Comparison of ENCODE assay signal across 8 mouse cellular contexts in genomic region chr7:63752081-63752480, GRCm38 (mm10).
DNase-seq lines count a peak whose midpoint lies in the region; ATAC-seq and TF ChIP-seq lines count a peak whose summit lies in the region.

No protein-coding gene starts in this region.

- no peak overlapping the region for H3K4me2 ChIP-seq in intestine, embryonic 14.5 days (ENCODE audit: low read length)
- H3K4me2 ChIP-seq in intestine, embryonic 16.5 days (ENCODE audit: low read depth, low read length), result no peak overlapping the region
- no peak overlapping the region for H3K4me2 ChIP-seq in limb, embryonic 14.5 days (replicated peaks; ENCODE audit: low read depth, low read length, severe bottlenecking)

- peaks cover 34% of the 10 kb centered on the region for H3K27me3 ChIP-seq in intestine, embryonic 14.5 days (replicated peaks; ENCODE audit: control insufficient read depth, insufficient read depth, low read length)
- peaks cover 33% of the 10 kb centered on the region for H3K27me3 ChIP-seq in intestine, embryonic 16.5 days (replicated peaks; ENCODE audit: control insufficient read depth, insufficient read depth, low read length)
- H3K27me3 ChIP-seq in C2C12 (ENCODE audit: control insufficient read depth, insufficient read depth, insufficient read length), result peaks cover 4% of the 10 kb centered on the region
- H3K27me3 ChIP-seq in limb, embryonic 14.5 days (ENCODE audit: control insufficient read depth, insufficient read depth, low read length), result peaks cover 37% of the 10 kb centered on the region

- DNase-seq in intestine, embryonic 14.5 days (ENCODE audit: low spot score), result peak; percentile 64
- peak; percentile 26 for DNase-seq in Muller cell, postnatal 12 days (ENCODE audit: inconsistent ontology term)
- peak; percentile 65 for DNase-seq in embryo, embryonic 10 days (ENCODE audit: low spot score)
- DNase-seq in limb, embryonic 14.5 days (ENCODE audit: low spot score), result peak; percentile 39
- peak; percentile 29 for DNase-seq in spleen, adult 12 weeks (ENCODE audit: low spot score)
- DNase-seq in layer of hippocampus, adult 9-11 months, result no peak

- no peak for ATAC-seq in intestine, embryonic 14.5 days (replicated peaks; ENCODE audit: low FRiP score, low TSS enrichment, low read depth)
- ATAC-seq in intestine, embryonic 16.5 days, result no peak
- no peak for ATAC-seq in limb, embryonic 14.5 days (ENCODE audit: low FRiP score, low read depth)

- no peaks in the 10 kb centered on the region for H3K79me2 ChIP-seq in C2C12 (ENCODE audit: control insufficient read depth, insufficient read depth)

- 57% methylated on average over 4 of the region's 4 CpGs for WGBS in intestine, embryonic 14.5 days
- 42% methylated on average over 4 of the region's 4 CpGs for WGBS in intestine, embryonic 16.5 days
- 53% methylated on average over 4 of the region's 4 CpGs for WGBS in limb, embryonic 14.5 days

- no peaks in the 10 kb centered on the region for H3K79me3 ChIP-seq in C2C12 (ENCODE audit: low read depth)

- H3K4me3 ChIP-seq in intestine, embryonic 14.5 days (ENCODE audit: low read depth, low read length), result no peak overlapping the region
- no peak overlapping the region for H3K4me3 ChIP-seq in intestine, embryonic 16.5 days (ENCODE audit: low read length)
- no peak overlapping the region for H3K4me3 ChIP-seq in C2C12 (ENCODE audit: insufficient read depth, poor library complexity, severe bottlenecking)
- H3K4me3 ChIP-seq in limb, embryonic 14.5 days (replicated peaks; ENCODE audit: low read length), result no peak overlapping the region

- H3ac ChIP-seq in C2C12 (ENCODE audit: control insufficient read depth, insufficient read length, low read depth), result no peak overlapping the region

- no peak overlapping the region for H3K9ac ChIP-seq in intestine, embryonic 14.5 days (ENCODE audit: low read length)
- H3K9ac ChIP-seq in intestine, embryonic 16.5 days (ENCODE audit: low read depth, low read length), result no peak overlapping the region
- no peak overlapping the region for H3K9ac ChIP-seq in limb, embryonic 14.5 days (ENCODE audit: low read depth, low read length, severe bottlenecking)

- no peak overlapping the region for H3K27ac ChIP-seq in intestine, embryonic 14.5 days (ENCODE audit: low read depth)
- no peak overlapping the region for H3K27ac ChIP-seq in intestine, embryonic 16.5 days (ENCODE audit: low read length)
- no peak overlapping the region for H3K27ac ChIP-seq in limb, embryonic 14.5 days (replicated peaks; ENCODE audit: low read depth, low read length)

- H3K36me3 ChIP-seq in intestine, embryonic 14.5 days (ENCODE audit: control insufficient read depth, insufficient read depth, low read length), result no peaks in the 10 kb centered on the region
- no peaks in the 10 kb centered on the region for H3K36me3 ChIP-seq in intestine, embryonic 16.5 days (ENCODE audit: control insufficient read depth, insufficient read depth, low read length)
- no peaks in the 10 kb centered on the region for H3K36me3 ChIP-seq in C2C12 (ENCODE audit: control insufficient read depth, insufficient read depth)
- H3K36me3 ChIP-seq in limb, embryonic 14.5 days (ENCODE audit: control insufficient read depth, insufficient read depth, low read length), result no peaks in the 10 kb centered on the region

- peak; percentile 29 for TF ChIP-seq CTCF in C2C12 (IDR thresholded peaks at IDR 0.05; ENCODE audit: control insufficient read depth, insufficient read depth, insufficient read length)

- peaks cover 5% of the 10 kb centered on the region for H3K4me1 ChIP-seq in intestine, embryonic 14.5 days (replicated peaks; ENCODE audit: control insufficient read depth, insufficient read depth, low read length)
- H3K4me1 ChIP-seq in intestine, embryonic 16.5 days (ENCODE audit: control insufficient read depth, insufficient read depth, low read length), result peaks cover 8% of the 10 kb centered on the region; the same call in 1 of the 2 replicates
- 0 out of 2 replicates have a peak, but pooled peaks cover 2% of the 10 kb centered on the region for H3K4me1 ChIP-seq in limb, embryonic 14.5 days (ENCODE audit: control insufficient read depth, insufficient read depth, low read length)

- TF ChIP-seq POLR2A in limb, embryonic 14.5 days (IDR thresholded peaks at IDR 0.05; ENCODE audit: borderline replicate concordance, extremely low read depth, insufficient read depth, insufficient read length), result no peak

- H3K9me3 ChIP-seq in intestine, embryonic 14.5 days (ENCODE audit: control insufficient read depth, low read length), result no peaks in the 10 kb centered on the region
- H3K9me3 ChIP-seq in intestine, embryonic 16.5 days (ENCODE audit: control insufficient read depth, low read length), result no peaks in the 10 kb centered on the region
- H3K9me3 ChIP-seq in limb, embryonic 14.5 days (ENCODE audit: control insufficient read depth, low read length), result no peaks in the 10 kb centered on the region

TF ChIP-seq in C2C12, 6 proteins besides CTCF, POLR2A, EP300 and RAD21:
- TF ChIP-seq CEBPB (IDR thresholded peaks at IDR 0.05; ENCODE audit: low read depth) (no peak), MYOG (IDR thresholded peaks at IDR 0.05; ENCODE audit: control insufficient read depth, extremely low read depth, insufficient read length) (no peak)
